Mouse (Mus musculus) spleen, adult 12 weeks (tissue): ENCODE results near the gene Fzd7.

ENCODE experiments used
- DNase-seq: peaks from one replicate; pipeline ENCODE4 v3.0.0; 2022; ENCODE audit warnings: low spot score

Gene Fzd7

DNA sequence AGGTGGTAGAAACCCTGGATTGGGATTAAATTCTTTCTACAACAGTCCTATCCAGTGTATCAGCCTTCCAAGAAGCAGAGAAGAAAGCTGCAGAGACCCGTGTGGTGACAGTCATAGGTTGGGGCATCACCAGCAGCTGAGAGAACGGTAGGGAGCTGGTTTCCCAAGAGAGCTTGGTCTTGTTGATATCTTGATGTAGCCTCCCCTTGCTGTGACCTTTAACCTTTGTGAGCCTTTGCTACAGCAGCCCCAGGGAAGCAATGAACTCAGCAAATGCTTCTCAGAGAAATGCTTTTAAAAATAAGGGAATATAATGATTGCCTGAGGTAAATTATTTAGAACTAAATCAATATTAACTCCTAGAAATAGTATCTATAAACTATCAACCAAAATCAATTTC lies 20.1 kb downstream of the Fzd7 start:
- no peak for DNase-seq

DNA sequence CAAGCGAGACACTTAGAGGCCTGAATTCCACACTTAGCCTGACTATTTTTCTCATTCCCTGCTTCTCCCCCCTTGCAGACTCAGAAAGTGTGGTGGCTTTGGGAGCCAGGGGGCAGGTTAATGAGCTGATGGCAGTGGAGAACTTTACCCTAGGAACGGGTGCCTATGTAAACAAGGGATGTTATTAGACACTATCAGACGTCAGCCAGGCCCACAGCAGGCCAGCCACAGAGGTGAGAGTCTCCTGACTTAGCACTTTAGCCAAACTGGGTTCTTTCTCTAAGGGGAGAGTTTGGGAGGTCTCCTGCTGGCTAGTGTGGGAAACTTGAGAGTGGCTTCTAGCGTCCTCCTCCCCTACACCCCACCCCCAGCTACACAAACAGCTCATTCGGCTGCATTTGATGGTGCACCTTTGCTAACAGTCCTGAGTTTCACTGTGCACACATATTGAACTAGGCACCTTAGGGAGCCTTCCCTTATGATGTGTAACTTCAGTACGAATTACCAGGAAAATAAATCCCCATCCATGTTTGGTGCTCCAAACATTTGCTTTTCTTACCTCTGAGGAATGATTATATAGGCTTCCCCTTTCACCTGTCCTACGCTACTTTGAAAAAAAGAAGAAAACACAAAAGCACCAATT lies 21.6 kb downstream of the Fzd7 start:
- DNase-seq = no peak

DNA sequence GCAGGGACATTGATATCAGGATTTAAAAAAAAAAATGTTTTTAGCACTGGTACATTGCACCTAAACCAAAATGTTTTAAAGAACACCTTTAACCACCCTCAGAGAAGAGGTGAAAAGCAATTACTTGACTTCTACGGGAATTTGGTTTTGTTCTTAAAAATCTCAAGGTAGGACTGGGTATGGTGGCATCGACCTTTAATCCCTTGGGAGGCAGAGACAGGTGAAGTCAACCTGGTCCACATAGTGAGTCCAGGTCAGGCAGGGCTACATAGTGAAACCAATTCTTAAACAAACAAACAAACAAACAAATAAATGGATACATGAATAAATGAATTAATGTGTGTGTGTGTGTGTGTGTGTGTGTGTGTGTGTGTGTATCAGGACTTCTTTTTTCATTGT lies 22.1 kb downstream of the Fzd7 start:
- no peak for DNase-seq

DNA sequence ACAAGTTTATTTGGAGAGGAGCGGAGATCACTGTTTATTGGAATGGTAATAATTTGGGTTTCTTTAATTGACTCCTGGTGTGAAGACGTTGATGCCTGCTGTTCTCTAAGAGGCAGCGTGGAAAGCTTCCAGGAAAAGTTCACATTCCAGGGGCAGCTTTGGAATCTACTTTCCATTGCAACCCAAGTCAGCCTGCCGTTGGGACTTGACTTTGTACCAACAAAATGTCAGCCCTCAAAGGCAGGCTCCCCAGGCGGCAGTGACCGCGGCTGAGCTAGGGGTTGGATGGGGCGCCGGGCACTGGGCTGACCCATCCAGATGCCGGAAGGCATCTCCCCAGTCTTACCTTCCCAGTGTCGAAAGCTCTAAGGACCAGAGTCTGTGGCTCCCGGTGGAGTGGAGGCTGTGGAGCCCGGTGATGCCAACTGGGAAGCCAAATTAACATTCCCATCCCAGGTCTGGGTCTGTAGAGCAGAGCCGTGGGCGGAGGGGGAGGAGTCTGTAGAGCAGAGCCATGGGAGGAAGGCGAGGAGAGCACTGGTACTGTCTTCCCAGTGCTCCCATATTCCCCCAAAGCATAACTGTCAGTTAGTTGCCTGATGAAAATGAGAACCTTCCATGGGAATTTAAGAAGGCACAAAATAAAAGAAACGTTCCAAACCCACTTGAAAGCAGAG lies 26.4 kb downstream of the Fzd7 start:
- no peak for DNase-seq

DNA sequence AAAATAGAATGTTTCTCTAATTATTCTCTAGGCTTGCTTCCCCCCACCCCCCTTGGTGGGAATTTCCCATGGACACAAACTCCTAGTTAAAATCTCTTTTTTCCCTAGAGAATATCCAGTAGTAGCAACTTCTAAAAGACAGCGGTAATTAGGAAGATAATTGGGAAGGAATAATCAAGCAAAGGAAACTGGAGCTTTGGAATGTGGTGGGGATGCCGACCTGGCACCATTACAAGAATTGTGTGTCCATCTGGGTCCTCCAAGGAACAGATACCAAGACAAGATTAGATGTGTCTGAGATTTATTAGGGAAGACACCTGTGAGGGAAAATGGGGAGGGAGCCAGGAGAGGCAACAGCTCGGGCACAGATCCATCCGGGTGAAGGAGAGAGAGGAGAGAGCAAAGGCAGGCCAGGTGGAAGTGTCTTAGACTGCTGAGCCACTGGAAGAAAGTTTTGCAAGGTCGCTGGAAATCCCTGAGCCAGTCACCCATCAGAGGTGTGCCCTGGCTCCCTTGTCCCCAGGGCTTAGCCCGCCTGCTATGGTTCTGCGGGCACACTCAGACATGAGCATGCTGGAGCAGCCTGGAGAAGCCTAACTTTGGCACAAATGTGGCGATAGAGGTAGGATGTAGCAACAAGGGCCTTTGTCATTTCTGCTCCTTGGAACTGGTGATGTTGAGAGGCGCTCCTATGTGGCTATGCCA lies 29.5 kb downstream of the Fzd7 start:
- DNase-seq = no peak

DNA sequence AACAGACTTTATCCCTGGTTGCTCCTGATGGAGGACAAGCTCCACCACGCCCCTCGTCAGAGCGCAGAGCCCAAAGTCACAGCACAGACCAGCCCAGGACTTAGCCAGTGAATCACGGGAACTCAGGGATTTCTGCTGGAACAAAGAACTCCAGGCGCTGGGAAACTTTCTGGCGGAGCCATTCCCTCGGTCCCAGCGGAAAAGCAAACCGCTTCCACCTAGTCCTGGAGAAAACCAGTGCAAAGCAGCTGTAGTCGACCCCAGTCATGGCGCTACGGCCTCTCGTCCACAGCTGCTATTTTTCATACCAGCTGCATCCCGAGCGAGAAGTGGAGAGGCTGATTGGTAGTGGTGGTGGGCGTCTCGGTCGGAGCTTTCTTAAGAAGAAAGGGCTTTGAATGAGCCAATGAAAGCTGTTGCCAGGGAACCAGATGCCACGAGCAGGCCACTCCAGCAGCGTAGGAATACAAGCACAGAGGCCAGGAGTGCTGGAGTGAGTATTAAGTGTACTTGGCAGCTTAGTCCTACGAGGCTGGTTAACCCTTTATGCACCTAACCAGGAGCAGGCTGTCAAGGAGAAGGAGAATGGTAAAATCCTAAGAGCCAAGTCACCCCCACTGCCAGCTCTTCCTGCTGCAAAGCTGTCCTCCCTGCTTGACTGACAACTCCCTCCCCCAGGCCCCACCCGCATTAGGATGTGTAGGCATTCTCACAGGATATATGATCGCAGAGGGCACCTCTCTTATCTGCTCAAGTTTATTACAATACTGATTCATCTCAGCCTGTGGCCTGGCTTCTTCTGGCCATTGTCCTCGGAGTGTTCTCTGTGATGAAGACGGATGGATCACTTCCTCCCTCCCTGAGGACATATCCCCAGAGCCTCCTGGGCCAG lies 34.0 kb downstream of the Fzd7 start, which contains the start of gene Gm973:
Gm973 (plus strand) TSS at position 239 of the 892 bp plus-strand sequence.
- no peak for DNase-seq

DNA sequence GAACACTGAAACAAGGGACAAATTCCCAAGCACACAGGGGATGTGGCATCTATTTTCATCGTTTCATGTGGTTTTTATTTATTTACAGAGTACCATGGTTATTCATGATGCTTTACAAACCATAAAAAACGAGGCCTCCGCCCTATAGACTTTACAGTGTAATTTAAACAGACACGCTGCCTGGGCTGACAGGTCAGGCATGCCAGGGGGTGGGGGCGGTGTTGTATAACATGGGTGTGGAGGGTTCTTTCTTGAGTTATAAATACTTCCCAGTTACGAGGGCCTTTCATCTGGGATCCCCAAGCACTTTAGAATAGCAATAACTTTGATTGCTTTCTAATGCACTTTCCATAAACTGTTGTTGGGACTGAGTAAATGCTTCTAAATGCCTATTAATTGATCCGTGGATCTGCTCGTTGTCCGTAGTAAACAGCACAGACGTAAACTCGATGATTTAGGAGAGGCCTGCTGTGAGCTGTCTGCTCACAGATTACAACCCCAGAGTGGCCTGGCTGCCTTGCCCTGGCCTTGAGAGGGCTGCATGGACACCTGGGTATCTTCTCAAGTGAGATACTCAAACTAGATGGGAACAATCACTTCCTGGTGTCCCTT lies 38.1 kb downstream of the Fzd7 start:
- DNase-seq = no peak

DNA sequence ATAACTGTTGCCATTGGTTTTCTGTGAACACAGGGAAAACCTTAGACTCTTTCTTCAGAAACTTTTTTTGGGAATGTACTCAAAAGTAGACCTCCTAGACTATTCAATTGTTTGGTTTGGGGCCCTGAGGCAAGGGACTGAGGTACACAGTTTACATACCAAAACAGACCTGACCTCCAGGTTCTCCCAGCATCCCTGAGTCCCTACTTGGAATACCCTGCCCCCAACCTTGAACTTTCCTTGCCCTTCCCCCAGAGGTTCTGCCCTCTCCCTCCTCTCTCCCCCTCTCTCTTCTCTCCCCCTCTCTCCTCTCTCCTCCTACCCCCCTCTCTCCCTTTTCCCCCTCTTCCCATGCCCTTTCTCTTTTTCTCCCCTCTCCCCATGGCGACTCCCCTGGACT lies 40.2 kb downstream of the Fzd7 start:
- DNase-seq = no peak

DNA sequence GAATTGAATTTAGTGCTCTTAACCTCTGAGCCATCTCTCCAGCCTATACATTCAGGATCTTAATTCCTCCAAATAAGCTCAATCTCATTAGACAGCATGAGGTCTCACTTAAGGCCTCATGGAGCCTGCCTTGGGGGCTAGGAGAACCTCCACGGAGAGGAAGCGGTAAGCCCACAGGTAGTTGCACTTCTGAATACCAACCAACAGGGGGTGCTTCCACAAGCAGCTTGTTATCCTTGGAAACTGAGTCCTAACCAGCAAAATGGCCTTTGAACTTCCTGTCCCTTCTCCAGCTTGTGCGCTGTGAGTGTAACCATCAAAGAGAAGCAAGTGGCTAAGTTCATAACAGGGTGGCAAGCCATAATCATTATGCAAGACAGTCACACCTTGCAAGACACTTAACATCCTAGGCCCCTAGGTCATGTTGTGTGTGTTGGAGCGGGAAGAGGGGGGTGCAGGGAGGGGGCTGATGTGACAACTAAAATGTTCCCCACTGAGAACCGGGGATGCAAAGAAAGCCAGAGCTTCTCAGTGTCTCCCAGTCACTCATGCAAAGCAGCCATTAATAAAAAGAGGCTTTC lies 41.2 kb downstream of the Fzd7 start:
- no peak for DNase-seq

DNA sequence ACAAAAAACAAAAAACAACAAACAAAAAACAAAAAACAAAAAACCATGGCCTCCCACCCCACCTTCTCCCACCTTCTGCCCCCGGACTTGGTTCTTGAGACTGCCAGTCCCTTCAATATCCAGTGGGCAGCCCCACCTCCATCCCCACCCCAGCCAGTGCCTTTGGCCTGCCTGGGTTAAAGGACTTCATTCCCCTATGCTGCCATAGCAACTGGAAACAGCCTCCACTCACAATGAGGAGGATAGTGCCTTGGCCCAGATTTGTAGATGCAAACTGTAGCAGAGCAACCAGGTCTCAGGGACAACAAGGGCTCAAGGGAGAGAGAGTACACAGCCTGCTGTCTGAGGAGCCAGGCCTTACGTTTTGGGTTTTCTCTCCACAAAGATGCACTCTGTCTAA lies 41.8 kb downstream of the Fzd7 start:
- no peak for DNase-seq

DNA sequence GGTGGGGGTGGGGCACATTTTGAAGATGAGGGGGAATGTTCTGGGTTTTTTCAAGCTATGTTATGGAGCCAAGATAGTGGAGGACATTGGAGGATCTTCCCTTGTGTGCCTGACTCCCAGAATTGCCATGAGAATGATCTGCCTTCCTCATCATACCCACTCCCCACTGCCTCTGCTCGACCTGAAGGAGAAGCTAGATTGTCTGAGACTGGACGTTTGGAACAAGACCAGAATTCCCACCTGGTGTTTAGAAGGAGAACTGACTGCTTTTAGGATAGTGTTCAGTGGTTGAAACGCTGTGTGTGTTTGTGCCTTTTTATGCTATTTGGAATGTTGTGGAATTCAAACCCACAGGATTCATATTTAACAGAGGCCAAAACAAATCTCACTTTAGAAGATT lies 42.5 kb downstream of the Fzd7 start:
- DNase-seq = no peak

DNA sequence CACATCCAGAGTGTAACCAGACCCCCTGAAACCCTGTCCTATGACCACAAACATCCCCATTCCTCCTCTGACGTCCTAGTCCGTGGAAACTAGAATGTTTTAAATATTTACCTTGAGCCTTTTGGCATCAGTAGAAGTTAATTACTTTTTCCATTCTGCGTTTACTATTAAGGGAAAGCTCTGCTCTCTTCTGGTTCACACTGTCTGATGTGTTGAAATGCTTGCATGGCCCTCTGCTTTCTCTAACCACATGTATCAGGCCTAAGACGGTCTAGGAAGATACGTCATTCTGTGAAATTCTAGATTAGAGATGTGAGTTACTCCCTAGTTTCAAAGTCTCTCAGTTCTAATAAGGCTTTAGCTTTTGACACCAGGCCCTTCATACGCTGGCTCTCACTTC lies 45.0 kb downstream of the Fzd7 start:
- DNase-seq = no peak

DNA sequence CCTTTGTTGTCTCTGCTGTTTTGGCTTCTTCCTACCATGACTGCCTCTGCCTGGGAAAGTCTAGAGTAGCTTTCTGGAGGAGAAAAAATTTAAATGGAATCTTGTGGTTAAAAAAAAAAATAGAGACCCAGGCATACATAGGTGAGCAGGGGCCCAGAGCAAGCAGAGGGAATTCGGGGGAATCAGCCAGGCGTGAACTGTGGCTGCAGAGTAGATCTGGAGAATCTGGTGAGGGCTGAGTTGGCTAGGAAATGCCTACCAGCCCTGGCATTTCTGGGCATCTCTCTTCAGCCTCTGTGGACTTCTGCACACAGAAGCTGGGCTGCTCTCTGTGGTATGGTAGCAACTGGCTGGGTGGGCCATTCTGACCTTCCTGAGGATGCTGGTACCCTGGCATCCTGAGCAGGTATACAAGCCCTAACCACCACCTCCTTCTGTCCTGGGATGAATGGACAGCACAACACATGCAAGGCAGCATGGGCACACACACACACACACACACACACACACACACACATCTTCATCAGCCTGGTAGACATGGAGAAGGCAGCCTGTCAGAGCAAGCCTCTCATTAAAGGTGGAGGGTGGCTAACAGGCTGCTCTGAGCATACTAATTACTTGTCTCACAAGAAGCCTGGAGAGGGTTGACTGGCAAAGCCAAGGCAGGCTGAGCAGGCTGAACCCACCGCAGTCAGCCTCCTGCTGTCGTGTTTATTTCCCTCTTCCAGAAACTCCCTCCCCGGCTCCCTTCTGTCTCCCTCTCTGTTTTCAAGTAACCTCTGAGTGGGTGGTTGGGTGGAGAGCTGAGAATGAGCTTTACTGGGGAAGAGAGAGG lies 53.0 kb downstream of the Fzd7 start:
- no peak for DNase-seq
